10 mouse cellular contexts compared by ENCODE assay signal in the genomic region with DNA sequence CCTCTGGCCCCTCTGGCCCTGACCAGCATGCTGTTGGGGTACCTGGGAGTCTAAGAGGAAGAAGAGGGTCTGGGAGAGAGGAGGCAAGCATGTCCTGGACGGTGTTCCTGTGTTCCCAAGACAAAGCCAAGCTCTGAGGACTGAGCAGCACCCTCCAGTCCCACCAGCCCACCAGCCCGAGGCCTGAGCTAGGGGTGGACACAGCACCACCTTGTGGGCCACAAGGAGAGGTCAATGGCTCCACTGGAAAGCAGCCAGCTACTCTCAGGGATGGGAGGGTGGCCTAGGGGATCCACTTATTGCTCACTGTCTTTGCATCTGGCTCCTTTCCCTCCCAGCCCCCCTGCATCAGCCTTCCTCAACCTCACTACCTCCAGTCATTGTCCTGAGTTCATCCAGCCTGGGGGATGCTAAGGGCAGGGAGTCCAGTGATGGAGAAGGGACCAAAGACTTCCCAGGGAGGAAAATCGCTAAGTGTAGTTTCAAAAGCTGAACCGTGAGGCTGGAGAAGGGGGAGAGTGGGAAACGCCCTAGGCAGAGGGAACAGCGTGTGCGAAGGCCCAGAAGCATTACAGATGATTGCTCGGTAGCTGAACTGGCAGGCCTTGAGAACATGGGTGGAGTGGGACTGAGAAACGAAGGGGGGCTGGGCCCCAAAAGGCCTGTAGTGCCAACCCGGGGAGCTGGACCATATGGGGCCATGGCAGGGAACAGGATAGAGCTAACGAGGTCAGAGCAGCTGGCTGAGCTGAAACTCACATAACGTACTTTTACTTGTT. TPM values are rescaled to one million over a fixed set of nuclear protein-coding genes. Genes with fewer than 3 reads are reported as not detected.
DNase-seq lines count a peak whose midpoint lies in the region; ATAC-seq and TF ChIP-seq lines count a peak whose summit lies in the region.
"Had no signal": no experiment of that assay in that cellular context is flagged by ENCODE, and none has a peak within 500 bp of the region (broad histone marks: within the 10 kb centered on the region; RNA-seq: fewer than 3 reads in every experiment).

No protein-coding gene starts in this region.

- H3K27me3 ChIP-seq in kidney, postnatal 0 days (ENCODE audit: insufficient read depth, low read length) = no peaks in the 10 kb centered on the region; the same call in 1 of the 2 replicates
- H3K27me3 ChIP-seq in midbrain, embryonic 14.5 days (ENCODE audit: control insufficient read depth, insufficient read depth, low read length) = no peaks in the 10 kb centered on the region
- H3K27me3 ChIP-seq: limb, embryonic 13.5 days had no signal

- no peaks in the 10 kb centered on the region for H3K36me3 ChIP-seq in kidney, postnatal 0 days (ENCODE audit: insufficient read depth, low read length)
- no peaks in the 10 kb centered on the region for H3K36me3 ChIP-seq in midbrain, embryonic 14.5 days (ENCODE audit: control insufficient read depth, insufficient read depth, low read length)
- H3K36me3 ChIP-seq: limb, embryonic 13.5 days had no signal

- DNase-seq in ovary, postnatal 36 days (ENCODE audit: low spot score) = peak; percentile 39
- no peak for DNase-seq in ovary, adult 18-20 months (ENCODE audit: low spot score)
- DNase-seq in cerebellum, postnatal 36 days = peak; percentile 18 to 21
- DNase-seq in heart, adult 8-10 months (ENCODE audit: low spot score) = peak; percentile 11
- DNase-seq in kidney, postnatal 0 days (ENCODE audit: low spot score) = peak; percentile 76
- peak; percentile 79 for DNase-seq in midbrain, embryonic 14.5 days
- DNase-seq in spleen, postnatal 10 days (ENCODE audit: low spot score in 2 of 2) = no peak
- no peak for DNase-seq in right cerebral cortex, postnatal 14 days

- no peaks in the 10 kb centered on the region for H3K9me3 ChIP-seq in kidney, postnatal 0 days (replicated peaks; ENCODE audit: low read length)
- H3K9me3 ChIP-seq in midbrain, embryonic 14.5 days (ENCODE audit: control insufficient read depth, low read length) = no peaks in the 10 kb centered on the region
- H3K9me3 ChIP-seq: limb, embryonic 13.5 days had no signal

- no peak overlapping the region for H3K27ac ChIP-seq in kidney, postnatal 0 days
- peak overlapping the region; percentile 55; the same call in 1 of the 2 replicates for H3K27ac ChIP-seq in midbrain, embryonic 14.5 days (replicated peaks; ENCODE audit: low read depth, low read length)
- H3K27ac ChIP-seq: limb, embryonic 13.5 days had no signal

- no peaks in the 10 kb centered on the region; the same call in 1 of the 2 replicates for H3K4me1 ChIP-seq in kidney, postnatal 0 days (replicated peaks; ENCODE audit: insufficient read depth, low read length)
- peaks cover 13% of the 10 kb centered on the region; the same call in 1 of the 2 replicates for H3K4me1 ChIP-seq in midbrain, embryonic 14.5 days (ENCODE audit: control insufficient read depth, insufficient read depth, low read length)

- H3K9ac ChIP-seq in kidney, postnatal 0 days (ENCODE audit: low read depth, low read length) = 0 out of 2 replicates have a peak overlapping the region, but pooled peaks have one; percentile 13
- no peak overlapping the region for H3K9ac ChIP-seq in midbrain, embryonic 14.5 days (replicated peaks; ENCODE audit: low read length)

- no peak overlapping the region for H3K4me2 ChIP-seq in kidney, postnatal 0 days (ENCODE audit: low read length)
- H3K4me2 ChIP-seq in midbrain, embryonic 14.5 days (ENCODE audit: low read length) = no peak overlapping the region
- H3K4me2 ChIP-seq: limb, embryonic 13.5 days had no signal

- TF ChIP-seq CTCF in kidney, postnatal 0 days (IDR thresholded peaks at IDR 0.05; ENCODE audit: low read depth) = peak; percentile 80

- 60% methylated on average over 12 of the region's 12 CpGs for WGBS in kidney, postnatal 0 days
- WGBS in midbrain, embryonic 14.5 days = 40% methylated on average over 12 of the region's 12 CpGs

- H3K4me3 ChIP-seq in kidney, postnatal 0 days (replicated peaks; ENCODE audit: low read depth, low read length) = no peak overlapping the region
- H3K4me3 ChIP-seq in midbrain, embryonic 14.5 days (replicated peaks; ENCODE audit: low read depth, low read length) = no peak overlapping the region
- H3K4me3 ChIP-seq: limb, embryonic 13.5 days had no signal

- peak; percentile 41; the same call in 1 of the 2 replicates for ATAC-seq in kidney, postnatal 0 days (replicated peaks; ENCODE audit: low FRiP score, low read depth)
- ATAC-seq in midbrain, embryonic 14.5 days (ENCODE audit: low FRiP score, low TSS enrichment) = peak; percentile 63; the same call in 1 of the 2 replicates

RNA-seq across cellular contexts. Expression of a gene that starts 24.7 kb away (rescaled TPM):
- total RNA-seq in heart, adult 8-10 months (2022) = not detected
- 0.09 and 0.10 TPM in 2 replicates for polyA plus RNA-seq in kidney, postnatal 0 days (2015; fragmentation: Nextera tagmentation; extraction: Ambion mirVana)
- polyA plus RNA-seq in midbrain, embryonic 14.5 days (2014; fragmentation: Nextera tagmentation; extraction: Ambion mirVana) = 0.08 TPM in 1 of 2 replicates, not detected in the other
- total RNA-seq: adrenal gland, adult 18-20 months had no signal

RNA-seq across cellular contexts. Expression of a gene that starts 54.6 kb away (rescaled TPM):
- total RNA-seq in heart, adult 8-10 months (2022) = 10 to 100 TPM; 24.2 to 35.1 (median 27.8) TPM
- 15.0 and 17.4 TPM in 2 replicates for polyA plus RNA-seq in kidney, postnatal 0 days (2015; fragmentation: Nextera tagmentation; extraction: Ambion mirVana)
- polyA plus RNA-seq in midbrain, embryonic 14.5 days (2014; fragmentation: Nextera tagmentation; extraction: Ambion mirVana) = 5.2 and 5.3 TPM in 2 replicates

RNA-seq across cellular contexts. Expression of a gene that starts 54.7 kb away (rescaled TPM):
- 100 to 1,000 TPM in 1 of 4 experiments, 10 to 100 TPM in 3; 93.9 to 102 (median 96.0) TPM for total RNA-seq in heart, adult 8-10 months (2022)
- polyA plus RNA-seq in kidney, postnatal 0 days (2015; fragmentation: Nextera tagmentation; extraction: Ambion mirVana) = 94.1 and 99.7 TPM in 2 replicates
- polyA plus RNA-seq in midbrain, embryonic 14.5 days (2014; fragmentation: Nextera tagmentation; extraction: Ambion mirVana) = 72.9 and 85.5 TPM in 2 replicates

RNA-seq across cellular contexts. Expression of a gene that starts 56.8 kb away (rescaled TPM):
- total RNA-seq in heart, adult 8-10 months (2022) = 100 to 1,000 TPM; 121 to 126 (median 122) TPM
- 708 and 709 TPM in 2 replicates for polyA plus RNA-seq in kidney, postnatal 0 days (2015; fragmentation: Nextera tagmentation; extraction: Ambion mirVana)
- 334 and 361 TPM in 2 replicates for polyA plus RNA-seq in midbrain, embryonic 14.5 days (2014; fragmentation: Nextera tagmentation; extraction: Ambion mirVana)

RNA-seq across cellular contexts. Expression of a gene that starts 57.6 kb away (rescaled TPM):
- 10 to 100 TPM; 10.7 to 15.1 (median 12.2) TPM for total RNA-seq in heart, adult 8-10 months (2022)
- polyA plus RNA-seq in kidney, postnatal 0 days (2015; fragmentation: Nextera tagmentation; extraction: Ambion mirVana) = 24.1 and 37.4 TPM in 2 replicates
- 15.0 and 18.7 TPM in 2 replicates for polyA plus RNA-seq in midbrain, embryonic 14.5 days (2014; fragmentation: Nextera tagmentation; extraction: Ambion mirVana)

Comparison
In these comparisons a context has a peak if more than half of its experiments do, and no peak if none do; other contexts are left out.
1. DNase-seq: peak in ovary, postnatal 36 days (single experiment), cerebellum, postnatal 36 days (2 of 2), heart, adult 8-10 months (single experiment), kidney, postnatal 0 days (single experiment) and midbrain, embryonic 14.5 days (single experiment); none in ovary, adult 18-20 months (single experiment), spleen, postnatal 10 days (0 of 2) and right cerebral cortex, postnatal 14 days (single experiment).